Mouse (Mus musculus) midbrain, embryonic 10.5 days (tissue): ENCODE data around the gene Xiap. TPM values are rescaled to one million over a fixed set of nuclear protein-coding genes. Genes with fewer than 3 reads are reported as not detected.

Source experiments
- DNase-seq: peaks from one replicate; pipeline ENCODE4 v3.0.0-alpha.2; 2017; ENCODE audit warnings: low spot score
- H3K27ac ChIP-seq: fragments of 300-500 bp; sonication (generic); replicated peaks from 2 replicates; pipeline ENCODE4 v1.5.1; 2016; ENCODE audit warnings: mild to moderate bottlenecking
- H3K27me3 ChIP-seq: fragments of 300-500 bp; sonication (generic); 2 replicates; pipeline ENCODE4 v1.6.1; 2016; ENCODE audit warnings: low read depth, mild to moderate bottlenecking; ENCODE audit not compliant: poor library complexity, severe bottlenecking
- H3K36me3 ChIP-seq: fragments of 300-500 bp; sonication (generic); 2 replicates; pipeline ENCODE4 v1.6.1; 2016; ENCODE audit warnings: mild to moderate bottlenecking, moderate library complexity
- H3K4me1 ChIP-seq: fragments of 300-500 bp; sonication (generic); 2 replicates; pipeline ENCODE4 v1.6.1; 2016
- H3K4me3 ChIP-seq: fragments of 300-500 bp; sonication (generic); 2 replicates; pipeline ENCODE4 v1.5.1; 2016; ENCODE audit warnings: mild to moderate bottlenecking, moderate library complexity
- H3K9me3 ChIP-seq: fragments of 300-500 bp; sonication (generic); replicated peaks from 2 replicates; pipeline ENCODE4 v1.6.1; 2016; ENCODE audit warnings: mild to moderate bottlenecking
- WGBS: fragments of 180-500 bp; shearing (Covaris S2); methylation state at CpG from one replicate; pipeline ENCODE4 v1.1.7; 2016; 5-methylcytosine and 5-hydroxymethylcytosine counted together
- polyA plus RNA-seq: library from polyadenylated mRNA; unstranded; fragments of >200 nt; fragmentation: Nextera tagmentation; extraction: Ambion mirVana; gene quantifications from 2 replicates; pipeline ENCODE4 v1.2.1, GENCODE M21; 2016

Xiap gene
- polyA plus RNA-seq, 1 experiment from 2014 or later, result 11.2 TPM

DNA sequence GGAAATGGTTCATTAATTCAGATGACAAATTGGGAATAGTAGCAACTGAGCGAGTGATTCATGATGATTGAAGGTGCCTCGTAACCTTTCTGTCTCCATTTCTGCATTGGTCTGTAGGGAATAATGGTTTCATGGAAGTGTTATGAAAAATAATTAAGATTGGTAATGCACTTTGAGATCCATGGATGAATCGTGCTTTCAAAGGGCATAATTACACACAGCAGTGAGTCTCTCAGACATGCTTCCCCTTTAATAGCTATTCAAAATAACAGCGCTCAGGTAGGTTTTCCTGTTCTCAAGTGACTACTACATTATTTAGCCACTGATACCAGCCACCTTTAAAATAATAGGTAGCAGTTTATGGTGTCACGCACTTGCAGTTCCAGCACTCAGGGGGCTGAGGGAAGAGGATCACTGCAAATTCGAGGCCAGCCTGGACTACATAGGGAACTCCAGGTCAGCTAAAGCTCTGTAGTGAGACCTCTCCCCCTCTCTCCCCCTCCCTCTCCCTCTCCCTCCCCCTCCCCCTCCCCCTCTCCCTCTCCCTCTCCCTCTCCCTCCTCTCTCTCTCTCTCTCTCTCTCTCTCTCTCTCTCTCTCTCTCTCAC lies 60.1 kb downstream of the Xiap start:
- Histone ChIP-seq H3K27ac (no peak overlapping the region), H3K4me3 (no peak overlapping the region), H3K27me3 (no peaks in the 10 kb centered on the region), H3K9me3 (no peaks in the 10 kb centered on the region), H3K4me1 (no peaks in the 10 kb centered on the region), H3K36me3 (no peaks in the 10 kb centered on the region)
- WGBS, result 85% methylated on average over 6 of the region's 6 CpGs
- no peak for DNase-seq

GRCm38 (mm10) chrX:42124963-42125697 lies 65.7 kb downstream of the Xiap start:
- peaks cover 13% of the 10 kb centered on the region for H3K9me3 ChIP-seq
- WGBS, result 86% methylated on average over 5 of the region's 5 CpGs
- DNase-seq, result no peak

GRCm38 (mm10) chrX:42139882-42140281 lies 80.4 kb downstream of the Xiap start:
- no peaks in the 10 kb centered on the region for H3K9me3 ChIP-seq
- H3K27me3 ChIP-seq, result no peaks in the 10 kb centered on the region
- H3K36me3 ChIP-seq, result no peaks in the 10 kb centered on the region
- H3K4me1 ChIP-seq, result no peaks in the 10 kb centered on the region
- no peak overlapping the region for H3K4me3 ChIP-seq
- WGBS, result 77% methylated on average over 9 of the region's 9 CpGs
- no peak overlapping the region for H3K27ac ChIP-seq
- no peak for DNase-seq

More at GRCm38 (mm10) chrX:42124963-42125697, 65.7 kb downstream of the Xiap start:
- no peak overlapping the region for H3K27ac ChIP-seq
- H3K4me1 ChIP-seq, result no peaks in the 10 kb centered on the region
- no peak overlapping the region for H3K4me3 ChIP-seq
- H3K36me3 ChIP-seq, result no peaks in the 10 kb centered on the region
- H3K27me3 ChIP-seq, result no peaks in the 10 kb centered on the region

DNA sequence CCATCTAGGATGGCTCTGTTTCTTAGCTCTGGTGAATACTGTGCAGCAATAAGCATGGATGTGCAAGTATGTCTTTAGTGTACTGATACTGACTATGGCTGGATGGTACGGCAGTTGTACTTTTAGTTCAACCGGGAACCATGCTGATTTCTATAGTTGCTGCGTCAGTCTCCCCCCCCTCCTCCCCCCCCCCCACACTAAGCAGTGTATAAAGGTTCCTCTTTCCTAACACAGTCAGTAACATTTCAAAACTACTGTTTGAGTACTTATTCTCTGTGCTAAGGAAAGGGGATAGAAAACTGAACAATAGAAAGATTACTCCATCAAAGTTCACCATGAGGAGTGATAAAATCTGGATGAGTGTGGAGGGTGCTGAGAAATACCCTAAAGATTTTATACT lies 83.1 kb downstream of the Xiap start:
- Histone ChIP-seq H3K4me1 (no peaks in the 10 kb centered on the region), H3K36me3 (no peaks in the 10 kb centered on the region), H3K4me3 (no peak overlapping the region), H3K27me3 (no peaks in the 10 kb centered on the region), H3K9me3 (no peaks in the 10 kb centered on the region), H3K27ac (no peak overlapping the region)
- DNase-seq, result no peak
- WGBS, result 80% methylated on average over 3 of the region's 3 CpGs

DNA sequence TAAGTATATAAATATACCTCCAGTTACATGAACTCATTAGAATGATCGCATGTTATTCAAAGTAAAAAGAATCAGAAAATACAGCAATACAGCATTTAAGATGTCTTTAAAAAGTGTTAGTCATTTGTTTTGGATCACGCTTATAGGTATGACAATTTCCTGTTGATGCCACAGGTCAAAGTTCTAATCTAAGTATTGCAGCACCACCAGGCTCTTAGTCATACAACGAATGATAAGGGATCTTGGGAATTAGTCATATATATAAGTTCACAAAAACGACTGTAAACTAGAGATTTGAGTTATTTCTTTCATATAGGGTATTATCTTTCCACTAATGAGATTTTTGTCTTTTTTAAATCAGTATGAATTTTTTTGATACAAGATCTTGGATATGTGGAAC lies 84.5 kb downstream of the Xiap start:
- DNase-seq, result no peak
- no peaks in the 10 kb centered on the region for H3K36me3 ChIP-seq
- no peak overlapping the region for H3K4me3 ChIP-seq
- 0 out of 2 replicates have a peak, but pooled peaks cover 4% of the 10 kb centered on the region for H3K9me3 ChIP-seq
- H3K27ac ChIP-seq, result no peak overlapping the region
- peaks cover 3% of the 10 kb centered on the region; the same call in 1 of the 2 replicates for H3K4me1 ChIP-seq
- no peaks in the 10 kb centered on the region for H3K27me3 ChIP-seq
- 90% methylated on average over 4 of the region's 4 CpGs for WGBS

GRCm38 (mm10) chrX:42148016-42148451 lies 88.6 kb downstream of the Xiap start:
- no peaks in the 10 kb centered on the region for H3K36me3 ChIP-seq
- DNase-seq, result no peak
- peak overlapping the region; percentile 68 for H3K4me3 ChIP-seq
- no peaks in the 10 kb centered on the region for H3K27me3 ChIP-seq
- no peak overlapping the region for H3K27ac ChIP-seq
- 57% methylated on average over 5 of the region's 5 CpGs for WGBS
- H3K4me1 ChIP-seq, result peaks cover 3% of the 10 kb centered on the region; the same call in 1 of the 2 replicates
- peaks cover 19% of the 10 kb centered on the region; the same call in 1 of the 2 replicates for H3K9me3 ChIP-seq

DNA sequence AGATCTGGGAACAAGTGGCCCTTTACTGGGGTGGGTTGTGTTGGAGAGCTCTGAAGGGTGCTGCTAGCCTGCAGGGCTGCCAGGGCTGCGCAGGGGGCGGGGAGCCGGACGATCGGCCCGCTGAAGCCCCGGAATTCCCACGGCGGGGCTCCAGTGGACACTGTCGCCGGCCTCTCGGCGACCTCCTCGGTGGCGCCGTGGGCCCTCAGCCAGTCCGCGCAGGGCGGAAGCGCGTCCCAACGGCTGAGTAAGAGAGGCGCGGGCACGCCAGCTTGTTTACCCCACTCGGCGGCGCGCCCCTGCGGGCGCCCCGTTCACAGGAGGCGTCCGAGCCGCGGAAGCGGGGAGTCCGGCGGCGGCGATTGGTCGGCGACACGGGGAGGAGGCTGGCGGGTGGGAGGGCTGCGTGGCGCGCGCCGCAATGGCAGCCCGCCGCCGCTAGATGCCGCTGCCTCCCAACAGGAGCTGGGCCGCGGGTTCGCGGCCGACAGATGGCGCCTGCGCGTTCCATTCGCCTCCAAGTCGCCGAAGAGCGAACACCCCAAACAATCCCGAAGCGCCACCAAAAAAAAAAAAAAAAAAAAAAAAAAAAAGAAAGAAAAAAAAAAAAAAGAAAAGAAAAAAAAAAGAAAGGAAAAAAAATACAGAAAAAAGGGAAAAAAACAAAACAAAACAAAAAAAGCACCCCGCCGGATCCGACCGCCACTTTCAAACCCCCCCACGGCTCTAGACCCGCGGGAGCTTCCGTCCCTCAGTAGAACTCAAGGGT lies 89.5 kb downstream of the Xiap start, which contains the start of gene Stag2:
Gene Stag2, plus strand, starts transcription at position 530 of the 769 bp plus-strand sequence.
- peak; percentile 84 for DNase-seq
- Histone ChIP-seq H3K36me3 (no peaks in the 10 kb centered on the region), H3K4me1 (peaks cover 7% of the 10 kb centered on the region; the same call in 1 of the 2 replicates)

GRCm38 (mm10) chrX:42149557-42150345 lies 90.3 kb downstream of the Xiap start:
- H3K36me3 ChIP-seq, result no peaks in the 10 kb centered on the region
- peak overlapping the region; percentile 98 for H3K27ac ChIP-seq
- H3K9me3 ChIP-seq, result peaks cover 19% of the 10 kb centered on the region; the same call in 1 of the 2 replicates
- peaks cover 7% of the 10 kb centered on the region; the same call in 1 of the 2 replicates for H3K4me1 ChIP-seq
- DNase-seq, result peak; percentile 28
- no peaks in the 10 kb centered on the region for H3K27me3 ChIP-seq
- WGBS, result 24% methylated on average over 63 of the region's 71 CpGs
- H3K4me3 ChIP-seq, result peak overlapping the region; percentile 68

More for the DNA sequence above, 89.5 kb downstream of the Xiap start, which contains the start of gene Stag2:
- peaks cover 19% of the 10 kb centered on the region; the same call in 1 of the 2 replicates for H3K9me3 ChIP-seq
- peak within 1 kb of the TSS; percentile 68 for H3K4me3 ChIP-seq
- peak within 1 kb of the TSS; percentile 98 for H3K27ac ChIP-seq
- no peaks in the 10 kb centered on the region for H3K27me3 ChIP-seq
- 11% methylated on average over 72 of the region's 76 CpGs for WGBS

- Histone ChIP-seq H3K4me1 (peaks cover 7% of the 10 kb centered on the region; the same call in 1 of the 2 replicates), H3K27me3 (no peaks in the 10 kb centered on the region), H3K27ac (peak overlapping the region; percentile 98), H3K4me3 (peak overlapping the region; percentile 68), H3K36me3 (no peaks in the 10 kb centered on the region), H3K9me3 (peaks cover 19% of the 10 kb centered on the region; the same call in 1 of the 2 replicates)
- WGBS, result 18% methylated on average over 26 of the region's 40 CpGs
- DNase-seq, result peak; percentile 84
Measured at GRCm38 (mm10) chrX:42150346-42151023, 91.0 kb downstream of the Xiap start.

- Histone ChIP-seq H3K27ac (peak overlapping the region; percentile 98), H3K4me1 (peaks cover 7% of the 10 kb centered on the region; the same call in 1 of the 2 replicates), H3K9me3 (peaks cover 19% of the 10 kb centered on the region; the same call in 1 of the 2 replicates), H3K4me3 (peak overlapping the region; percentile 68), H3K27me3 (no peaks in the 10 kb centered on the region), H3K36me3 (no peaks in the 10 kb centered on the region)
- 18% methylated on average over 25 of the region's 25 CpGs for WGBS
- DNase-seq, result no peak
Measured at GRCm38 (mm10) chrX:42151024-42151754, 91.7 kb downstream of the Xiap start.

- H3K36me3 ChIP-seq, result no peaks in the 10 kb centered on the region
- 11% methylated on average over 17 of the region's 17 CpGs for WGBS
- peaks cover 19% of the 10 kb centered on the region; the same call in 1 of the 2 replicates for H3K9me3 ChIP-seq
- H3K4me3 ChIP-seq, result peak overlapping the region; percentile 68
- DNase-seq, result peak; percentile 73
- H3K27me3 ChIP-seq, result no peaks in the 10 kb centered on the region
- peak overlapping the region; percentile 98 for H3K27ac ChIP-seq
- peaks cover 7% of the 10 kb centered on the region; the same call in 1 of the 2 replicates for H3K4me1 ChIP-seq
Measured at GRCm38 (mm10) chrX:42151903-42152369, 92.5 kb downstream of the Xiap start.
